Mouse (Mus musculus): ENCODE measurements at regions not wholly inside any gene's neighbourhood (a gene's known extent, or its start where the extent isn't known, plus 50 kb on each side); places are given as distances from the start of the nearest gene placed in this dataset.
"Not testable (repeated sequence)": the region's sequence is repeated elsewhere in the genome, so short reads cannot be mapped to it uniquely, and the experiment has no call there.

DNA sequence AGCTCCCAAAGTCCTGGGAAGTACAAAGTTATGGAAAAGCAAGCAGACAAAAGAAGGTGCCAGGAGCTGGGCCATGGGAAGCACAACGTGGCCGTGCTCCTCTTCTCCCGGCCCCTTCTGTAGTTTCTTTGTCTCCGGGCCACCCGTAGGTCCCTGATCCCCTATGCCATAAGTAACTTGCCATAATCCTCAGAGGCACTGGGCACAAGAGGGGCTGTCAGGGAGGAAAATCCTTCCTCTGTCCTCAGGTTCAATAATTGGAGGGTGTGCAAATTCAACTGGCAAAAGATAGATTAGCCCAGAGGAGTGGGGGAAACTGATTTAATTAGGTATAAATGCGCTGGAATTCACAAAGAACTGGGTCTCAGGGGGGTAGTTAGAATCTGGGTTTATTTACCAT is 256.1 kb upstream of the Jarid2 start:
- TF ChIP-seq POLR2A (IDR thresholded peaks at IDR 0.05; ENCODE audit: extremely low read depth, insufficient read depth, low read length) (no peak), CTCF (IDR thresholded peaks at IDR 0.05; ENCODE audit: extremely low read depth, insufficient read depth, low read length) (no peak)
- H3K27ac ChIP-seq (ENCODE audit: insufficient read depth, low read length): no peak overlapping the region
- no peak overlapping the region for H3K4me3 ChIP-seq (ENCODE audit: insufficient read depth, low read length)
- H3K4me1 ChIP-seq (ENCODE audit: control insufficient read depth, insufficient read depth, low read length): no peaks in the 10 kb centered on the region

DNA sequence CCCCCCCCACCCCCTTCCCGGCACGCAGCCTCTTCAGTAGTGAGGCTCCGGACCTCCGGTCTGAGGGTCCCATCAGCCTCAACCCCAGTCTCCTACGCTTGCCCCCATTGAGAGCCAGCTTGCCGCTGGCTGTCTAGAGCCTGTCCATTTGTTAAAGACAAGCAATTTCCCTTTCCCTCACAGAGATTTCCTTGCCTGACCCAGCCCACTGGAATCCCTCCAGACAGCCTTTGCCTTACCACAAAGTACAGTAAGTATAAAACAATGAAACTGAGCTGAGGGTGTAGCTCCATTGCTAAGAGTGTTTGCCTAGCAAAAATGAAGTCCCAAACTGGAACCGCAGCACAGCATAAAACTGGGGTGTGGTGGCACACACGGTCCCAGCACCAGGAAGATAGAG is 252.4 kb upstream of the Jarid2 start:
- TF ChIP-seq CTCF (IDR thresholded peaks at IDR 0.05; ENCODE audit: extremely low read depth, insufficient read depth, low read length): no peak
- TF ChIP-seq POLR2A (IDR thresholded peaks at IDR 0.05; ENCODE audit: extremely low read depth, insufficient read depth, low read length): no peak

DNA sequence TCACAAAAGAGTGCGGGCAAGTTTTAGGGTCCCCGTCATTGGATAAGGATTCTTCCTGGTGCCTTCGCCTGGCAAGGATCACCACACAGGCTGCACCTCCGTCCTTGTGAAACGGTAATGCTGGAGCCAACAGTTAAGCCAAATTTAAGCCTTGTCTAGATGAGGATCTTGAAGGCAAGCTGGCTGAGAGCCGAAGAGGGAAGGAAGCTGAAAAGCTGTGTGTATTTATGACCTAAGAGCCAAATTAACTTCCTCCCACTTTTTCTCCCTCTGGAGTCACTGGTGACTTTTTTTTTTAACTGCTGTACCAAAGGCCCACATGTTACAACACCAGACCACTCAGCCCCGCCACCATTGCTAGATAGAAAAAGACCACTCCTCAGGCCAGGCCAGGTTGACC is 249.1 kb upstream of the Jarid2 start:
- Histone ChIP-seq H3K4me3 (ENCODE audit: insufficient read depth, low read length) (no peak overlapping the region), H3K27ac (ENCODE audit: insufficient read depth, low read length) (no peak overlapping the region), H3K4me1 (ENCODE audit: control insufficient read depth, insufficient read depth, low read length) (no peaks in the 10 kb centered on the region)
- no peak for TF ChIP-seq CTCF (IDR thresholded peaks at IDR 0.05; ENCODE audit: extremely low read depth, insufficient read depth, low read length)
- no peak for TF ChIP-seq POLR2A (IDR thresholded peaks at IDR 0.05; ENCODE audit: extremely low read depth, insufficient read depth, low read length)

More for the DNA sequence above, 252.4 kb upstream of the Jarid2 start:
- Histone ChIP-seq H3K27ac (ENCODE audit: insufficient read depth, low read length) (no peak overlapping the region), H3K4me1 (ENCODE audit: control insufficient read depth, insufficient read depth, low read length) (no peaks in the 10 kb centered on the region), H3K4me3 (ENCODE audit: insufficient read depth, low read length) (no peak overlapping the region)

DNA sequence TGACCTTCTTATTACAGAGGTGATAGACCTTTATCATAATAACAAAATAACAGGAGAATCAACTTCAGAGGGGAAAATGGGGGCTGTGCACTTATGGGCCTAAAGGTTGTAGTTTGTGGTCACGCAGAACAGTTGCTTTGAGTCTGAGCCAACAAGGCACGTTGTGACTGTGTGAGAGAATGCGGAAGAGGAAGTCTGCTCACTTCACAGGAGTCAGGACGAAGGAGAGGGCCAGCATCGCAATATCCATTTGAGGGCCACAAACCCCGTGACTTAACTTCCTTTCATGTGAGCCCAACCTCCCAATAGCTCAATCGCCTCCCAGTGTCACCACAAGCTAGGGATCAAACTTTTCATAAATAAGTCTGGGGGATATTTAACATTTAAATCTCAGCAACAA is 246.6 kb upstream of the Jarid2 start:
- Histone ChIP-seq H3K27ac (ENCODE audit: insufficient read depth, low read length) (no peak overlapping the region), H3K4me1 (ENCODE audit: control insufficient read depth, insufficient read depth, low read length) (no peaks in the 10 kb centered on the region), H3K4me3 (ENCODE audit: insufficient read depth, low read length) (no peak overlapping the region)
- TF ChIP-seq POLR2A (IDR thresholded peaks at IDR 0.05; ENCODE audit: extremely low read depth, insufficient read depth, low read length): no peak
- TF ChIP-seq CTCF (IDR thresholded peaks at IDR 0.05; ENCODE audit: extremely low read depth, insufficient read depth, low read length): no peak

DNA sequence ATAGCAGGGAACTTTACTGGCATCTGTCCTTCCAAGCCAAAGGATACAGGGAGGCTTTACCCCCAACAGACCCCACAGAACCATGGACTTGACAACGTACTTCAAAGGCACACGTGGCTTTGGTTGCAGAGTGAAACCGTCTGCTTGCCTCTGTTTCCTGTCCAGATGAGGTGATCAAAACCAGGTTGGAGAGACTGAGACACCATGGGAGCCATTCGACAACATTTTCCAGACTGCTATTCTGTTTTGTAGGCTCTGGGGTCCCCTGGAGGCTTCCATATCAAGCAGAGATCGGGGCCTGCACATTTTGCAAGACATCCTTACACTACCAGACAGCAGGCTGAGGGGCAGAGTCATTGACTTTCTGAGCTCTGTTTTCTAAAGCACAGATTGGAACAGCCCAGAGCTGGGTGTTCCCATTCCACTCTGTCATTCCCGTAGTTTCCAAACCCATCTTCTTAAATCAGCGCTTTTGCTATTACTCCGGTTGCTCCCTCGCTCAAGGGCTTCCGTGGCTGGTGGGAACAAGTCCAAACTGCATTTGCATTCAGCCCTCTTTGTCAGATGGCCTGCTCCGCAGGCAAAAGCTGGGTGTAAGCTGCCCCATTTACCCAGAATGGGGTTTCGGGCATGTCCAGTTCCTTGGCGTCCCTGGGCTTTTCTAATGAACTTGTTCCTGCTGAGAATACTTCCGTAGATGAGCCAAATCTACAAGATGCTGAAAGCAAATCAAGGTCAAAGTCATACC is 244.5 kb upstream of the Jarid2 start:
- Histone ChIP-seq H3K27ac (ENCODE audit: insufficient read depth, low read length) (no peak overlapping the region), H3K4me3 (ENCODE audit: insufficient read depth, low read length) (no peak overlapping the region), H3K4me1 (ENCODE audit: control insufficient read depth, insufficient read depth, low read length) (no peaks in the 10 kb centered on the region)
- TF ChIP-seq CTCF (IDR thresholded peaks at IDR 0.05; ENCODE audit: extremely low read depth, insufficient read depth, low read length): no peak
- no peak for TF ChIP-seq POLR2A (IDR thresholded peaks at IDR 0.05; ENCODE audit: extremely low read depth, insufficient read depth, low read length)

DNA sequence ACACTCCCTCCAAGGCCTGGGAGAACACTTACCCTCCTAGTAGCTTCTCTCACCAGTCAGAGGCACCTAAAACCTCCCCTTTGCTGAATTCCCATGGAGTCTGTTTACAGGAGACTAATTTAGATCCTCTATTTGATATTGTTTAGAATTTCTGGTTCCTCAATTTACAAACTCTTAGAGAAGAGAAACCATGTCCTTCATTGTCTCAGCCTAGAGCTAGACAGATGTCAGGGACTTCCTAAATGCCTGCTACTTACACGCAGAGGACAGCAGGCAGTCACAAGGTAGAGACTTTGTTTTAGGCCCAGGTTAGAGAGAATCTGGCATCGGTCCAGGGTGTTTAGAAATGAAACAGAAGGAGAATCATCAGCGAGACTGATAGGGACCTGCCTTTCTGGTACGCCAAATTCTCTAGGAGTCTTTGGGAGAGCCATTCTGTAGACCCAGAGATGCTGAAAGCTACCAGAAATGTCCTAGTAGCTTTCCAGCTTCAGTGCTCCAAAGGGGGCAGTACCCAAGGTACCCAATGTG is 238.3 kb upstream of the Jarid2 start:
- TF ChIP-seq CTCF (IDR thresholded peaks at IDR 0.05; ENCODE audit: extremely low read depth, insufficient read depth, low read length) (no peak), POLR2A (IDR thresholded peaks at IDR 0.05; ENCODE audit: extremely low read depth, insufficient read depth, low read length) (no peak)

DNA sequence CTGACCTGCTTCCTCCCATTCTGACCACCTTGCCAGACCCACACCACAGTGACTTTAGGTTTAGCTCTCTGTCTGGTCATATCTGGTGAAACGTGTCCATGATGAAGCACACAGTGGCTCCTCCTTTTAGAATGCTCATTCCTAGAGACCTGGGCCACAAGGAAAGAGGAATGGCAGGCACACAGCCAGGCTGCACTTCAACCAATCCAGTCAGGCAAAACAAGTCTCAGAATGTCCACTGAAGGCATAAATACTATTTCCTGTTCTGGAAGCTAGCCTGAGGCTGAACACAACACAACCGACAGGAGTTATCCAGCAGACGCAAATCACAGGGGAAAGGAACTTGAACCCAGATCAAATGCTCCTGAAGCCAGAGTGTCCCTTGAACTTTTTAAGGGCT is 235.4 kb upstream of the Jarid2 start:
- peaks cover 2% of the 10 kb centered on the region; the same call in 1 of the 2 replicates for H3K4me1 ChIP-seq (ENCODE audit: control insufficient read depth, insufficient read depth, low read length)
- no peak overlapping the region for H3K4me3 ChIP-seq (ENCODE audit: insufficient read depth, low read length)
- TF ChIP-seq POLR2A (IDR thresholded peaks at IDR 0.05; ENCODE audit: extremely low read depth, insufficient read depth, low read length): no peak
- no peak for TF ChIP-seq CTCF (IDR thresholded peaks at IDR 0.05; ENCODE audit: extremely low read depth, insufficient read depth, low read length)
- no peak overlapping the region for H3K27ac ChIP-seq (ENCODE audit: insufficient read depth, low read length)

More for the DNA sequence above, 238.3 kb upstream of the Jarid2 start:
- no peak overlapping the region for H3K27ac ChIP-seq (ENCODE audit: insufficient read depth, low read length)
- H3K4me3 ChIP-seq (ENCODE audit: insufficient read depth, low read length): no peak overlapping the region
- H3K4me1 ChIP-seq (ENCODE audit: control insufficient read depth, insufficient read depth, low read length): peaks cover 2% of the 10 kb centered on the region; the same call in 1 of the 2 replicates

DNA sequence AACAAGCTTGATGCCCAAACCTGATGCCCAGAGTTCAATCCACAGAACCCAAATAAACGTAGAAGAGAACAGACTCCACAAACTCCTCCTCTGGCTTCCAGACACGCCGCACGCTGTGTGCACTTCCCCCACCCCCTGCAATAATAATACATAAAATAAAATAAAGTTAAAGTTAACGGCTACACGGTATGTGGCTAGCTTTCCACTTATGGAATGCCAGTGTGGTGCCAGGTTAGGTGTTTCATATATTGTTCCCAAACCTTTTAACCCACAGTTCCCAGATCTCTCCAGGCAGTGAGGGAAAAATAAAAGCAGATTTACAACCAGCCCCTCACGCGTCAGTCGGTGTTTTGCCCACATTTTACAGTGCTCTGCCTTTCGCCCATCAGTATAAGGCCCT is 233.8 kb upstream of the Jarid2 start:
- peaks cover 2% of the 10 kb centered on the region; the same call in 1 of the 2 replicates for H3K4me1 ChIP-seq (ENCODE audit: control insufficient read depth, insufficient read depth, low read length)
- H3K4me3 ChIP-seq (ENCODE audit: insufficient read depth, low read length): no peak overlapping the region
- no peak overlapping the region for H3K27ac ChIP-seq (ENCODE audit: insufficient read depth, low read length)
- TF ChIP-seq POLR2A (IDR thresholded peaks at IDR 0.05; ENCODE audit: extremely low read depth, insufficient read depth, low read length): no peak
- no peak for TF ChIP-seq CTCF (IDR thresholded peaks at IDR 0.05; ENCODE audit: extremely low read depth, insufficient read depth, low read length)

DNA sequence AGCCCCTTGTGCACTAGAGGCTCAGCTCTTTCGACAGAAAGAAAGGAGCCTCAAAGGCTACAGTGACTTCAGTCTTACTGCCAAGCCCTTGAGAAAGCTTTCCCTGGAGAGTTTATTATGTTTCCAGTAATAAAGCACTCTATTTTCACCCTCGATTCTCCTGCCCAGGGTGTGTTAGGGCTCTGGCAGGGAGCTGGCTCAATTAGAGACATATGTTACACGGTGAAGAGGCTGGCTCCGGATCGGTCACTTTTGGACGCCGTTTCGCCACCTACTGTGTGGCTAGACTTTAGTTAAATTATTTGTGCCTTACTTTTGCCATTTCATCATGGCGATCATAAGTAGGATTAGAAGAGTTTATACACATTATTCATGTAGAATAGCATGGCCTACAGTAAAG is 232.7 kb upstream of the Jarid2 start:
- Histone ChIP-seq H3K4me1 (ENCODE audit: control insufficient read depth, insufficient read depth, low read length) (no peaks in the 10 kb centered on the region; the same call in 1 of the 2 replicates), H3K4me3 (ENCODE audit: insufficient read depth, low read length) (no peak overlapping the region), H3K27ac (ENCODE audit: insufficient read depth, low read length) (no peak overlapping the region)
- TF ChIP-seq POLR2A (IDR thresholded peaks at IDR 0.05; ENCODE audit: extremely low read depth, insufficient read depth, low read length) (no peak), CTCF (IDR thresholded peaks at IDR 0.05; ENCODE audit: extremely low read depth, insufficient read depth, low read length) (no peak)

DNA sequence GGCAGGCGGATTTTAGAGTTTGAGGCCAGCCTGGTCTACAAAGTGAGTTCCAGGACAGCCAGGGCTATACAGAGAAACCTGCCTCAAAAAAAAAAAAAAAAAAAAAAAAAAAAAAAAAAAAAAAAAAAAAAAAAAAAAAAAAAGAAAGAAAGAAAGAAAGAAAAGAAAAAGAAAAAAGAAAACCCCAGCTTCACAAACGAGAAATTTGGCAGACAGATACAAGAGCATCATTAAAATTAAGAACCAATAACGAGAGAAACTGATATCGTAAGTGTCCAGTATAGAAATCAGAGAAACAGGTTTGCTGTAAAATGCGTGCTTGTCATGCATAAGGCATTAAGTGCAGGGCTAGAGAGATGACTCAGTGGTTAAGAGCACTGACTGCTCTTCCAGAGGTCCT is 228.4 kb upstream of the Jarid2 start:
- not testable (repeated sequence) for H3K4me1 ChIP-seq (ENCODE audit: control insufficient read depth, insufficient read depth, low read length); H3K4me3 ChIP-seq (ENCODE audit: insufficient read depth, low read length); H3K27ac ChIP-seq (ENCODE audit: insufficient read depth, low read length)
